Mouse (Mus musculus) lung, adult 2 months (tissue): ENCODE measurements around the gene Agap1.

Experiments used
- CTCF ChIP-seq: fragments of 200-500 bp; IDR thresholded peaks from 2 replicates; pipeline ENCODE4 v1.5.1; 2011; ENCODE audit warnings: mild to moderate bottlenecking, low read length, control low read depth; ENCODE audit not compliant: insufficient read depth
- POLR2A ChIP-seq: fragments of 200-500 bp; IDR thresholded peaks from 2 replicates; pipeline ENCODE4 v1.6.1; 2011; ENCODE audit warnings: low read depth, mild to moderate bottlenecking, control low read depth, low read length, borderline replicate concordance; ENCODE audit errors: extremely low read depth

- peak; percentile 53 for TF ChIP-seq CTCF
- TF ChIP-seq POLR2A: no peak
Observed at GRCm38 (mm10) chr1:89730589-89731195, 276.1 kb downstream of the Agap1 start.
